Comparison of ENCODE assay signal across 27 mouse cellular contexts in genomic region chr9:43357011-43357410, GRCm38 (mm10). TPM values are rescaled to one million over a fixed set of nuclear protein-coding genes. Genes with fewer than 3 reads are reported as not detected.
"Had no signal": no experiment of that assay in that cellular context is flagged by ENCODE, and none has a peak within 500 bp of the region (broad histone marks: within the 10 kb centered on the region; RNA-seq: fewer than 3 reads in every experiment).

No protein-coding gene starts in this region.

- DNase-seq: gastrocnemius, adult 2 months; gastrocnemius, postnatal 10 days; gastrocnemius, postnatal 25 days; heart, adult 18-20 months; heart, postnatal 10 days; heart, postnatal 4 days; kidney, adult 18-20 months; kidney, adult 8-10 months; kidney, postnatal 10 days; kidney, postnatal 25 days; kidney, postnatal 4 days; lung, adult 18-20 months had no signal

- H3K27me3 ChIP-seq: intestine, embryonic 15.5 days had no signal

- H3K4me3 ChIP-seq: gastrocnemius, adult 2 months; heart, embryonic 10.5 days; heart, embryonic 12.5 days; intestine, embryonic 15.5 days; layer of hippocampus, adult 2 months; limb, embryonic 10.5 days; limb, embryonic 12.5 days; liver, embryonic 12.5 days had no signal

- H3K36me3 ChIP-seq: heart, embryonic 10.5 days; heart, embryonic 12.5 days; intestine, embryonic 15.5 days; limb, embryonic 10.5 days; limb, embryonic 12.5 days; liver, embryonic 12.5 days had no signal

- H3K9me3 ChIP-seq: heart, embryonic 10.5 days; heart, embryonic 12.5 days; intestine, embryonic 15.5 days; limb, embryonic 10.5 days; limb, embryonic 12.5 days; liver, embryonic 12.5 days had no signal

- ATAC-seq: inflammation-experienced regulatory T-cells, adult 6 months; intestine, embryonic 15.5 days; intestine, postnatal 0 days; liver, embryonic 12.5 days had no signal

- H3K4me2 ChIP-seq: heart, embryonic 12.5 days; hindbrain, embryonic 14.5 days; intestine, embryonic 15.5 days; limb, embryonic 12.5 days; liver, embryonic 12.5 days had no signal

- H3K9ac ChIP-seq: heart, embryonic 12.5 days; hindbrain, embryonic 14.5 days; intestine, embryonic 15.5 days; limb, embryonic 12.5 days; liver, embryonic 12.5 days; liver, embryonic 14.5 days had no signal

- H3K4me1 ChIP-seq: heart, embryonic 12.5 days; intestine, embryonic 15.5 days; limb, embryonic 12.5 days; liver, embryonic 12.5 days had no signal

- H3K27ac ChIP-seq: gastrocnemius, adult 2 months; heart, embryonic 10.5 days; hindbrain, embryonic 14.5 days; intestine, embryonic 15.5 days; layer of hippocampus, adult 2 months; limb, embryonic 10.5 days; limb, embryonic 12.5 days; liver, embryonic 12.5 days; liver, embryonic 14.5 days had no signal

RNA-seq across cellular contexts. Expression of gene Trim29, which starts 46.4 kb away (rescaled TPM):
- total RNA-seq: gastrocnemius, adult 2 months; gastrocnemius, postnatal 25 days; granulocyte monocyte progenitor cell, adult 5-6 weeks; heart, adult 8-10 months; liver, adult 2 months had no signal
- polyA plus RNA-seq: hindbrain, embryonic 14.5 days; inflammation-experienced regulatory T-cells, adult 6 months; liver, adult 2 months; liver, embryonic 12.5 days; liver, embryonic 16.5 days had no signal
